Mouse (Mus musculus): ENCODE data around the gene Olfr1028.

Gene Olfr1028

DNA sequence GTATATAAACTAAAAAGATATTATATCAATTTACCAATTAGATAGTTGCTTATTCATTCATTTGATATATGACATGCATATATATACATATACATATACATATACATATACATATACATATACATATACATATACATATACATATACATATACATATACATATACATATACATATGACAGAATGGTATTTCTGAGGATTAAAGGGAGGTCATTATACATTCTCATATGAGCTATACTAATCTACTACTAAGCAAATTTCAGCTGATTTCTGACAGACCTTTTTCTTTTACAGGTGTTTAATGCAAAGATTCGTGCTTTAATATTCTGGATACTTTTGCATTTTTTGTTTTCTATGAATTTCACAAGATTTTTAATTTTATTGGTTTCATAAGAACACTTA is at the start of gene Olfr1028:
Olfr1028 (plus strand) TSS at position 301 of the 400 bp plus-strand sequence.
- DNase-seq: no peak

- DNase-seq: no peak
Observed at GRCm38 (mm10) chr2:85904952-85905351, 45.3 kb upstream of the Olfr1028 start, which contains the start of gene Olfr1024. Olfr1024 (minus strand) TSS chr2:85905052.

DNA sequence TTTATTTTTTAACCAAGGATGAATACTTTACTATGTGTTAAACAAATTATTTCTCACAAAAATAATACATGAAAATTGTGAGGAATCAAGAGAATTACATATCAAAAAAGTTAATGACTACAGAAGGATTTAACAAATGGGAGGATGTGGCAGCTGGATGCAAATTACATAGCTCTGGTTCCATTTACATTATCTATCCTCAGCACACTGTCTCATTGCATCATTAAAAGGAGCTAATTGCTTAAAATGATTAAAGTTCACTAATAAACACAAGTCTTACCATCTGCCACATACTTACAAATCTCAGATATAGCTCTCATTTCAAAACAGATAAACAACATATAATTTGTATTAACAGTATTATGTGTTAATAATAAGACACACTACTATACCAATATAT is 37.0 kb upstream of the Olfr1028 start:
- no peak for DNase-seq

DNA sequence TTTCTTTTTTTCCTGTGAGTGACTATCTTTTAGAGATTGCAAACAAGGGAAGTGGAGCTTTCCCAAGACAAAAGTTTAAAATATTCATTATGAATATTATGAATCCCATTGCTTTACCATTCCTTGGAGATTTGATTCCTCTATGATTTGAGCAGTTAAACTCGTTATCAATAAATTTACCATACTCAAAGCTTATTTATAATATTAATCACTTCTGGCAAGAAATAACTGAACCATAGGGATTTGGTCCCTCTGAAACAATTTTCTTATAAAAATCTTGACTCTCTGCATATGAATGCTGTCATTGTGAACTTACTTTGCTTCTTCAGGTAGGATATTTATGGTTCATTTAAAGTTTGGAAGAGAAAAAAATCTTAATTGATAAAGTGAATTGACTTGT is 35.3 kb upstream of the Olfr1028 start, which contains the start of gene Olfr1025-ps1:
Olfr1025-ps1 (plus strand) TSS at position 301 of the 400 bp plus-strand sequence.
- DNase-seq: no peak

GRCm38 (mm10) chr2:85921258-85921657 is 29.0 kb upstream of the Olfr1028 start, which contains the start of gene Olfr1026:
Olfr1026 (plus strand) TSS chr2:85921558.
- no peak for DNase-seq

DNA sequence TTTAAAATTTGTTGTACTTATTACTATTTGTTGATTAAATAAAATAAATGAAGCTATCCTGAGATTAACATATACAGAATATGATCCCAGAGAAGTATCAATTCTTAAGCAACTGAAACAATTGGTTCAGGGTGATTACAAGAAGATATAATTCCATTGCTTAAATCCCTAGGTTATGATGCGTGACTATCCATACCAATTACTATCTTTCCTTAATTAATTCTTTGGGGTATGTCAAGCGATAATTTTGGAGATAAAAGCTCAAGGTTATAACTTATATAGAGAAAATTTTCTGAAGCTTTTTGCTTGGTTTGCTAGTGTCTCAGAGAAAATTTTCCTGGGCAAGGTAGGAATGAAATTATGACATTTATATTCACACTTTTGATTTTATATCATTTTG is 23.4 kb downstream of the Olfr1028 start, which contains the start of gene Olfr1029:
Olfr1029 (plus strand) TSS at position 301 of the 400 bp plus-strand sequence.
- DNase-seq: no peak

DNA sequence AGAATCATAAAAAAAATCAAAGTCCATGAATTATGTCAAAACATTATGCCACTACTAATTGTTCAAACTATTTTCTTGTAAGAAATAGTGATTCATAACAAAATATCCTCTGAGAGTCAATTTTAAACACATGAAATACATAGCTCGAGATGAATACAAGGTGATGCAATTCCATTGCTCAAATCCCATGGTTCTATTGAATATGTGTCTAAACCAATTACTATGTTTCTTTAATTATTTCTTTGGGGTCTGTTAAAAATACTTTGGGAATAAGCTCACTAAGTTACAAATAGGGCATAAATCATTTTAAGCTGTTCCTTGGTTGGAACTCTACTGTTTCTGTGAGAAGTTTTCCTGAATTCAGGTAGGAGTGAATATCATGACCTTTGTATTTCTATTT is 28.7 kb downstream of the Olfr1028 start, which contains the start of gene Olfr1030:
Olfr1030 (plus strand) TSS at position 301 of the 400 bp plus-strand sequence.
- DNase-seq: no peak

DNA sequence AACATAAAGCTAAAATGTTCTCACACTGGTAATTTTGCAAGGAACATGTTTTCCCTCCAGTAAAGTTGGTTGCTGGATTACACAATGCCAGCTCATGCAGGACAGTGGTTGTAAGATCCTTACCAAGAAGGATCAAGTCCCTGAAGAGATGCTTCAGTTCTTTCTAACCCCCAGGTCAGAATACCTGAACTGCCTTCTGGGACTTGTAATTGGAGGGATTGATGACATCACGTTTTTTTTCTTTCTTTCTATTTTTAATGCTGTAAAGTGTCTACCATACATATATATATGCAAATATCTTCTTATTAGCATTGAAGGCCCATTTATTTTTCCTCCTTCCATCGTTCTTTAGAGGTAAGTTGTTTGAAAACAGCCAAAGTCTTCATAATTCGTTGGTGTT is 39.8 kb downstream of the Olfr1028 start, which contains the start of gene Olfr1031:
Olfr1031 (plus strand) TSS at position 301 of the 400 bp plus-strand sequence.
- DNase-seq: no peak

Measured in kidney, adult 11 months (tissue).